Mouse (Mus musculus): Measurements from ENCODE around the gene Ccdc6.

DNA sequence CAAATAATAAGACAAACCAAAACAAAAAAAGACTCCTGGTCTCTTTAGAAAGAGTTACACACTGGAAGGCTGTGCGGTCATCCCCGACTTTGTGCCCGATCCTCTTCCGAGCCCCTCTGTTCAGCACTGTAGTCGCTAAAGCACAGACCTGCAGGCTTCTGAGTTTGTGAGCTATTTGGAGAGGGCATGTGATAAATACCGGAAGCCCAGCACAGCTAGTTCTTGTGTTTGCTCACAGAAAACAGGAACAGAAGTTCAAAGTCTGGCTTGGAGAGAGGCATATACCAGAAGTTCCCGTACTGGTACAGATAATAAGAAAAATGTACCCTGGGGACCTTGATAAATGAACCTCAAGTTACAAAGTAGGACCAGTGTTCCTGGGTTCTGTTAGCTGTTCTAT is 98.4 kb downstream of the Ccdc6 start:
- no peak for TF ChIP-seq CTCF (IDR thresholded peaks at IDR 0.05; ENCODE audit: low read depth, low read length)
- no peak for TF ChIP-seq POLR2A (IDR thresholded peaks at IDR 0.05; ENCODE audit: extremely low read depth, insufficient read depth, low read length)
